ENCODE assay signal across 26 mouse cellular contexts in the genomic region with DNA sequence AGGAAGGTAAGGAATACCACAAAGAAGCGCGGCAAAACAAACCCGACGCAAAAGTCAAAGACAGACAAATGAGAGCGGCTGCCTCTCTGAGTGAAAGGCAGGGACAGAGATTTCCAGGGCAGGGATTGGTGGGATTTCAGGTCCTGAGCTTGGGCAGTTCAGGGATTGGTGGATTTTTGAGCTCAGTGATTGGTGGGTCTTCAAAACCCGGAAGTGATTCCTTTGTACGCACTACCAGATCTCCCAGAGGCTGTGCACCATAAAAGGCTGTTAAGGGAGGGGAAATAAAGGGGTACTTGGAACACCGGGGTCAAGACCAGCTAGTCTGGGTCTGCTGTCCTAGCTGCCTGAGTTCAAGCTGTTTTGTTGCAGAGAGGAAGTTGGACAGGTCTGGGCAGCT. TPM values are rescaled to one million over a fixed set of nuclear protein-coding genes. Genes with fewer than 3 reads are reported as not detected.
DNase-seq lines count a peak whose midpoint lies in the region; ATAC-seq and TF ChIP-seq lines count a peak whose summit lies in the region.
"Had no signal": no experiment of that assay in that cellular context is flagged by ENCODE, and none has a peak within 500 bp of the region (broad histone marks: within the 10 kb centered on the region; RNA-seq: fewer than 3 reads in every experiment).

No protein-coding gene starts in this region.

- peaks cover 4% of the 10 kb centered on the region; the same call in 1 of the 2 replicates for H3K79me2 ChIP-seq in MEL (ENCODE audit: control insufficient read depth, insufficient read depth, low read length, poor library complexity)

- WGBS in kidney, adult 2 months: 90% methylated on average over 8 of the region's 8 CpGs

- H3K9ac ChIP-seq in MEL (ENCODE audit: control insufficient read depth, low read depth, low read length, poor library complexity, severe bottlenecking): no peak overlapping the region
- H3K9ac ChIP-seq: heart, embryonic 15.5 days; hindbrain, embryonic 15.5 days had no signal

- no peak for TF ChIP-seq POLR2A in kidney, adult 2 months (IDR thresholded peaks at IDR 0.05; ENCODE audit: low read depth, low read length)
- no peak for TF ChIP-seq POLR2A in MEL (IDR thresholded peaks at IDR 0.05; ENCODE audit: control insufficient read depth in 1 of 2, insufficient read depth in 1 of 2, low read depth in 1 of 2, low read length in 2 of 2, poor library complexity in 1 of 2)

- TF ChIP-seq CTCF in kidney, adult 2 months (conservative IDR thresholded peaks at IDR 0.05; ENCODE audit: insufficient read depth, insufficient read length, low read depth, low read length): no peak
- TF ChIP-seq CTCF in E14TG2a.4 (conservative IDR thresholded peaks at IDR 0.05; ENCODE audit: low read length): no peak
- no peak for TF ChIP-seq CTCF in MEL (IDR thresholded peaks at IDR 0.05 in 2 of 3, conservative IDR thresholded peaks at IDR 0.05 in 1 of 3; ENCODE audit: control insufficient read depth in 1 of 3, insufficient read depth in 1 of 3, low read depth in 2 of 3, low read length in 3 of 3, poor library complexity in 1 of 3, severe bottlenecking in 1 of 3)

- no peak for ATAC-seq in granulocyte monocyte progenitor cell, adult 5-6 weeks (replicated peaks; ENCODE audit: poor library complexity, severe bottlenecking)
- ATAC-seq: CD4-positive, CD25-positive, alpha-beta regulatory T cell, adult 4 months; forebrain, embryonic 14.5 days; intestine, embryonic 16.5 days had no signal

- no peaks in the 10 kb centered on the region for H3K9me3 ChIP-seq in E14TG2a.4 (ENCODE audit: low read length)
- no peaks in the 10 kb centered on the region for H3K9me3 ChIP-seq in MEL (replicated peaks; ENCODE audit: insufficient read depth, low read length)
- H3K9me3 ChIP-seq: embryonic facial prominence, embryonic 10.5 days; G1E; heart, embryonic 15.5 days; hindbrain, embryonic 15.5 days had no signal

- no peak for TF ChIP-seq RAD21 in MEL (IDR thresholded peaks at IDR 0.05; ENCODE audit: low read depth, low read length)

- no peak for TF ChIP-seq EP300 in MEL (IDR thresholded peaks at IDR 0.05; ENCODE audit: low read depth in 1 of 2, low read length in 2 of 2)

- no peaks in the 10 kb centered on the region for H3K36me3 ChIP-seq in kidney, adult 2 months (ENCODE audit: control insufficient read depth, insufficient read depth, low read length)
- H3K36me3 ChIP-seq in E14TG2a.4 (ENCODE audit: insufficient read depth, low read length) (no peaks in the 10 kb centered on the region), MEL (ENCODE audit: control insufficient read depth in 1 of 2, insufficient read depth in 2 of 2, low read length in 2 of 2) (no peaks in the 10 kb centered on the region; a peak in 1 of 4 replicates)
- H3K36me3 ChIP-seq: embryonic facial prominence, embryonic 10.5 days; G1E; heart, embryonic 15.5 days; hindbrain, embryonic 15.5 days had no signal

- H3K27me3 ChIP-seq in kidney, adult 2 months (replicated peaks; ENCODE audit: control insufficient read depth, insufficient read depth, low read length): no peaks in the 10 kb centered on the region
- H3K27me3 ChIP-seq in E14TG2a.4 (ENCODE audit: insufficient read depth, low read length) (no peaks in the 10 kb centered on the region), MEL (ENCODE audit: control insufficient read depth in 1 of 2, insufficient read depth in 2 of 2, low read length in 2 of 2) (no peaks in the 10 kb centered on the region)
- H3K27me3 ChIP-seq: heart, embryonic 15.5 days; hindbrain, embryonic 15.5 days had no signal

- peaks cover 11% of the 10 kb centered on the region for H3K4me1 ChIP-seq in kidney, adult 2 months (ENCODE audit: control insufficient read depth, insufficient read depth, low read length)
- H3K4me1 ChIP-seq in E14TG2a.4 (replicated peaks; ENCODE audit: low read depth, low read length) (peaks cover 73% of the 10 kb centered on the region), MEL (ENCODE audit: control insufficient read depth in 1 of 2, insufficient read depth in 2 of 2, low read length in 2 of 2) (peaks cover 1 to 7% of the 10 kb centered on the region in 2 experiments)

- H3K4me3 ChIP-seq in kidney, adult 2 months (ENCODE audit: insufficient read depth, low read depth, low read length): no peak overlapping the region
- peak overlapping the region; percentile 67 for H3K4me3 ChIP-seq in E14TG2a.4 (replicated peaks; ENCODE audit: low read length)
- H3K4me3 ChIP-seq in MEL (ENCODE audit: control insufficient read depth in 1 of 2, insufficient read depth in 1 of 2, low read depth in 2 of 2, low read length in 2 of 2): no peak overlapping the region
- H3K4me3 ChIP-seq: embryonic facial prominence, embryonic 10.5 days; gastrocnemius, adult 2 months; heart, adult 2 months; heart, embryonic 15.5 days; hindbrain, embryonic 15.5 days had no signal

- no peak overlapping the region for H3K27ac ChIP-seq in kidney, adult 2 months (ENCODE audit: insufficient read depth, low read depth, low read length)
- no peak overlapping the region for H3K27ac ChIP-seq in MEL (ENCODE audit: control insufficient read depth, low read depth, low read length)
- H3K27ac ChIP-seq: embryonic facial prominence, embryonic 10.5 days; gastrocnemius, adult 2 months; heart, adult 2 months; heart, embryonic 15.5 days; hindbrain, embryonic 15.5 days had no signal

- peak; percentile 12 for DNase-seq in kidney, adult 2 months
- DNase-seq in kidney, postnatal 25 days: no peak
- DNase-seq in MEL (ENCODE audit: low read depth, low spot score): peak; percentile 47
- DNase-seq in testis, postnatal 14 days (ENCODE audit: low spot score): peak; percentile 88
- DNase-seq in spleen, adult 12 weeks (ENCODE audit: low spot score): no peak
- DNase-seq: adrenal gland, adult 2 months; adrenal gland, postnatal 25 days; B cell, adult 2 months; cerebellum, adult 2 months; cerebellum, postnatal 10 days; gastrocnemius, adult 2 months; gastrocnemius, postnatal 25 days had no signal

TF ChIP-seq in MEL, 35 proteins besides CTCF, POLR2A, EP300 and RAD21:
- TF ChIP-seq NRF1 (IDR thresholded peaks at IDR 0.05; ENCODE audit: insufficient read depth, low read depth, low read length, poor library complexity, severe bottlenecking) (no peak), ELF1 (IDR thresholded peaks at IDR 0.05; ENCODE audit: low read depth, low read length) (peak; percentile 76), SMC3 (IDR thresholded peaks at IDR 0.05; ENCODE audit: low read depth, low read length) (no peak), CHD2 (IDR thresholded peaks at IDR 0.05; ENCODE audit: low read length) (no peak), MYC (IDR thresholded peaks at IDR 0.05; ENCODE audit: low read depth, low read length) (no peak)

RNA-seq across cellular contexts. Expression of a gene that starts 41.3 kb away (rescaled TPM):
- polyA plus RNA-seq in kidney, adult 2 months (2012; rRNA removed): not detected in 2 replicates
- total RNA-seq in MEL (2012; rRNA removed): not detected in 2 replicates
- not detected for polyA plus RNA-seq in MEL (2012; ENCODE audit: insufficient read depth in 1 of 2, insufficient read length in 2 of 2, low read depth in 1 of 2, low replicate concordance in 2 of 2, missing spikeins in 1 of 2)
- not detected in 2 replicates for total RNA-seq in granulocyte monocyte progenitor cell, adult 5-6 weeks (2014; fragmentation: Nextera tagmentation)
- total RNA-seq in granulocyte monocyte progenitor cell, adult 5-6 weeks (2017): not detected in 2 replicates
- total RNA-seq: adrenal gland, adult 2 months; adrenal gland, postnatal 25 days; gastrocnemius, adult 2 months; gastrocnemius, postnatal 25 days; heart, adult 2 months; heart, postnatal 25 days had no signal
- polyA plus RNA-seq: adrenal gland, adult 2 months; CD4-positive, CD25-positive, alpha-beta regulatory T cell, adult 4 months; cerebellum, adult 2 months; embryonic facial prominence, embryonic 10.5 days; embryonic facial prominence, embryonic 14.5 days; forebrain, embryonic 14.5 days; G1E; heart, embryonic 11.5 days; heart, embryonic 15.5 days; hindbrain, embryonic 15.5 days; intestine, embryonic 16.5 days had no signal

RNA-seq across cellular contexts. Expression of a gene that starts 41.4 kb away (rescaled TPM):
- 0.19 and 0.23 TPM in 2 replicates for polyA plus RNA-seq in kidney, adult 2 months (2012; rRNA removed)
- total RNA-seq in MEL (2012; rRNA removed): not detected in 2 replicates
- not detected for polyA plus RNA-seq in MEL (2012; ENCODE audit: insufficient read depth in 1 of 2, insufficient read length in 2 of 2, low read depth in 1 of 2, low replicate concordance in 2 of 2, missing spikeins in 1 of 2)
- not detected in 2 replicates for total RNA-seq in granulocyte monocyte progenitor cell, adult 5-6 weeks (2014; fragmentation: Nextera tagmentation)
- total RNA-seq in granulocyte monocyte progenitor cell, adult 5-6 weeks (2017): not detected in 2 replicates
- total RNA-seq: adrenal gland, adult 2 months; adrenal gland, postnatal 25 days; G1E; gastrocnemius, adult 2 months; gastrocnemius, postnatal 25 days; heart, adult 2 months; heart, postnatal 25 days had no signal
- polyA plus RNA-seq: embryonic facial prominence, embryonic 14.5 days; forebrain, embryonic 14.5 days; G1E; heart, adult 2 months; heart, embryonic 11.5 days; heart, embryonic 15.5 days; hindbrain, embryonic 11.5 days had no signal

RNA-seq across cellular contexts. Expression of a gene that starts 59.1 kb away (rescaled TPM):
- 622 and 651 TPM in 2 replicates for polyA plus RNA-seq in kidney, adult 2 months (2012; rRNA removed)
- 3,309 and 3,407 TPM in 2 replicates for total RNA-seq in MEL (2012; rRNA removed)
- polyA plus RNA-seq in MEL (2012; ENCODE audit: insufficient read depth in 1 of 2, insufficient read length in 2 of 2, low read depth in 1 of 2, low replicate concordance in 2 of 2, missing spikeins in 1 of 2): 1,000 to 10,000 TPM; 2,419 to 4,891 TPM
- total RNA-seq in granulocyte monocyte progenitor cell, adult 5-6 weeks (2014; fragmentation: Nextera tagmentation): 3,814 and 3,953 TPM in 2 replicates
- total RNA-seq in granulocyte monocyte progenitor cell, adult 5-6 weeks (2017): 7,771 and 8,789 TPM in 2 replicates

Comparison
In these comparisons a context has a peak if more than half of its experiments do, and no peak if none do; other contexts are left out.
1. DNase-seq: peak in kidney, adult 2 months (single experiment), MEL (single experiment) and testis, postnatal 14 days (single experiment); none in kidney, postnatal 25 days (0 of 2) and spleen, adult 12 weeks (single experiment).